Mouse (Mus musculus) granulocyte monocyte progenitor cell, adult 5-6 weeks (primary cell): ENCODE measurements at regions not wholly inside any gene's neighbourhood (a gene's known extent, or its start where the extent isn't known, plus 50 kb on each side); places are given as distances from the start of the nearest gene placed in this dataset.

Source experiments
- ATAC-seq: replicated peaks from 2 replicates; pipeline ENCODE4 v1.8.0; 2016; ENCODE audit warnings: mild to moderate bottlenecking, moderate TSS enrichment, inconsistent platforms; ENCODE audit not compliant: poor library complexity, severe bottlenecking

DNA sequence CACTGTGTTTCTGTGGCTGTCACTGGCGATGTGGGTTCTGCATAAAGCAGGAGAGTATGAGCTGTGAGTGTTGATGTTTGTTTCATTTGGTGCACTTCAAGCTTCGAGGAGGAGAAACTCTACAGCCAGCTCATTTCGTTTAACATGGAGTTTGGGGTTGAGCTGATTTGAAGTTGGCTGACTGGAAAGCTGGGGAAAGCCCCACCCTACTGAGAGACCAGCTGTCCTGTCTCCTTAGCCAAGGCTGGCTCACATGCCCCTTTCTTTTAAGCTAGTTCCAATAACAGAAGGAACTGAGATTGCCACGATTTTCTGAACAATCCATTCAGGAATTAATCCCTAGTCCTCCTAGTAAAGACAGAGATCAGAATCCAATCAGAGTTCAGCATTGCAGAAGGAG is 157.6 kb upstream of the Cox10 start:
- no peak for ATAC-seq

DNA sequence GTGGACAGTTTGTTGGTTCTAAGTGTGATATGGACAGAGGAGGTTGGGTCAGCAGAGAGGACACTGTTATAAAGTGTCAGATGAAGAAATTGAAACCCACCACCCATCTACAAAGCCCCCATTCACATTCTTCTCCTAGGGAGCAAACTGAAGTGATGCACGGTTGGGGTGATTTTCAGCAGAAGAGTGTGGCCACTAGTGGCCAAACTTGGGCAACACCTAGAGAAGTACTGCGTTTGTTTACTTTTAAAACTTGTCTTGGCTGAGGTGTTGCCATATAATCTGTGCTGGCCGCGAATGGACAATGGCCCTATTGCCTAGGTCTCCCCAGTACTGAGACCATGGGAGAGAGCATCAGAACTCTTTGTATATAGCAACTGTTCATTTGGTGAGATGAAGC is 150.8 kb upstream of the Cox10 start:
- no peak for ATAC-seq

GRCm38 (mm10) chr11:64220888-64221287 is 141.6 kb upstream of the Cox10 start:
- ATAC-seq = no peak

DNA sequence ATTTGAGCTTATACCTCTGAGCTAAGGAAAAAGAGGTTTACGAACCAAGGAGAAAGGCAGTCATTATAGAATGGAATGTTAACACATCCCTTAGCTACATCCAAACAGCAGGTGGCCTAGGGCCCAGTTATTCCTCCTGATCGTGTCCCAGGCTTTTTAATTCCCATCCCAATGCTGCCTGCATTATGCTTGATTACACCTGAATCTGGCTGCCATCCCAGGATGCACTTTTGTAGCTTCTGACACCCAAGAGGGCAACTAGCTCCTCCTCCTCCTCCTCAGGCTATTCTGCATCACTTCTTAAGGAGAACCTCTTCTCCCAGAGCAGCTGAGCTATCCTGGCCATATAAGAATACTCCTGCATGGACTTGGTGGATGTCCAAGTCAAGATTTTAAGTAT is 137.9 kb upstream of the Cox10 start:
- ATAC-seq = no peak

DNA sequence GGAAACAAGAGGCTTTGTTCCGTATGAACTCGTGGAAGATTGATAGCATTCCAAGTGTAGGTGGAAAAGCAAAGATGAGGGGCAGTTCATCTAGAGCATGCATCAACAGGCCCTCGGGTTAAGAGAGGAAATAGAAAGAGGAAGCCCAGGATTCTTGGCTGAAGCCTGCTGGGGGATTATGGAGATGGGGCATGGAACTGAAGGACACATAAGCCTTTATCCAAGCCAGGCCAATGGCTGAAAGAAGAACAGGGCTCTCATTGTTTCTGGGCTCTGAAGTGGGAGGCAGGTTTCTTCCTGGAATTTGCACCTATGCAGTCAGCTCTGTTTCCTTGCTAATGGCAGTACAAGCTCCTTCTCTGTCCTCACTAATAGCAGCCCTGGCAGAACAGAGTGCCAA is 131.6 kb upstream of the Cox10 start:
- ATAC-seq = peak; percentile 44

DNA sequence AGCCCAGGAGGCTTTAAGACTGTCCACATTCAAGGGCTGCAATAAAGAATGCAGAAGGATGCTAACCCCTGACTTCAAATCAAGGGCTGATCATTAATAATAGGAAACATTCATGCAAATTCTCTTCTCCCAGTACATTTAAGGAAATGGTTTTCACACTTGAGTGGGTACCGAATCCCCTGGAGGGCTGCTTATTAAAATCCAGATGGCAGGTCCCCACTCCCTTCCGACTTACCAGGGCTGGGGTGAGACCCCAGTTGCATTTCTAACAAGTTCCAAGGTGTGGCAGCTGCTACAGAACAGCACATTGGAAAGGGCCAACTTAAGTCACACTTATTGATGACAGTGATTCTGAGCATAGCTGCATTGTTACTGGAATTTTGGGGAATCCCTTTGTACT is 129.0 kb upstream of the Cox10 start:
- ATAC-seq = no peak

- no peak for ATAC-seq
These were observed 128.1 kb upstream of the Cox10 start for GRCm38 (mm10) chr11:64207358-64207864.

- ATAC-seq = no peak
These were observed 126.9 kb upstream of the Cox10 start for GRCm38 (mm10) chr11:64206155-64206554.

- ATAC-seq = peak; percentile 75
These were observed 125.8 kb upstream of the Cox10 start for GRCm38 (mm10) chr11:64205069-64205468.

GRCm38 (mm10) chr11:64204305-64204704 is 125.0 kb upstream of the Cox10 start:
- peak; percentile 82 for ATAC-seq

GRCm38 (mm10) chr11:64200874-64201273 is 121.6 kb upstream of the Cox10 start:
- ATAC-seq = no peak

DNA sequence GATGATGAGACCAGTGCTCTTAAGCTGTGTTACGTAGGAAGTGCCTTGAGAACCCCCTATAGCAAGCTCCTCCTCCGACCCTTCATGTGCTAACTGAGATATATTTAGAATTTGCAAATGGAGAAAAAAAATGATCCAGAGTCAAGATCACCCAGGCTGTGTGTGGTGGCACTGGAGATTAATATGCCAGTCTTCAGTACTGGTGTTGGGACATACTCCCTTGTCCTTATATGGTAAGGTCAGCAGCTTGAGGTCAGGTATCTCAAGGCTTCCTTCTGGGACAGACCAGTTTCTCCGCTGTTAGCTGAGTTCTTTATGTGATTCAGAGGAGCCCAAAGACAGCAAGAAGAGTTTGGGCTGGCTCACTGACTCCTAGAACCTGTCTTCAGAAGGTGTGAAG is 116.0 kb upstream of the Cox10 start:
- peak; percentile 67 for ATAC-seq

GRCm38 (mm10) chr11:64188701-64189100 is 109.4 kb upstream of the Cox10 start:
- ATAC-seq = peak; percentile 23; the same call in 1 of the 2 replicates

GRCm38 (mm10) chr11:64187488-64188444 is 108.5 kb upstream of the Cox10 start:
- peak; percentile 59 for ATAC-seq

DNA sequence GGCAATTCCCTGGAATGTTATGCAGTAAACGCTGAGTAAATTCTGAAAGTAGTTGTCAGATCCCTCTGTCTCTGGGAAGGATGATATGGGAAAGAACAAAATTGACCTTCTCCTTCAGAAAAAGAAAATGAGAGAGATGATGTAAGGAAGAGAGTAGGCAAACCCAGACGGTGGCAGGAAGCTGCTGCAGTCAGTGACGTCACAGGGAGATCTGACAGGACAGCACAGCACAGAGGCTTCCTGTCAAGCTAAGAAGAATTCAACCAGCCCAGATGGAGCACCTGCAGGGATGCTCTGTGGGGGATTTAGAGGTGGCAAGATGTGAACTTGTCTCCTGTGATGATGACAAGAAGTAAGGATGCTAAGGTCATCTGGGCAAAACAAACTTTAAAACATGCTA is 107.7 kb upstream of the Cox10 start:
- ATAC-seq = 0 out of 2 replicates have a peak, but pooled peaks have one; percentile 14

DNA sequence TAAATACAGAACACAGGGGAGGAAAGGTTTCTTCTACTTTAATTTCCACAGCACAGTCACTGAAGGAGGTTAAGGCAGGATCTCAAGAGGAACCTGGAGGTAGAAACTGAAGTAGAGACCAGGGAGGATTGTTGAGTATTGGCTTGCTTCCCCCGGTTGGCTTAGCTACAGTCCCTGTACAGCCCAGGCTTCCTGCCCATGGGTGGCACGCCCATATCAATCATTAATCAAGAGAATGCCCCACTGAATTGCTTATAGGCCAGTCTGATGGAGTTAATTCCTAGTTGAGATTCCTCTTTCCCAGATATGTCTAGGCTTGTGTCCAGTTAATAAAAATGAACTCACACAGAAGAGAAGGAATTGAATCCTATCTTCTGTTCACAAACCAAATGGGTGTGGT is 107.3 kb upstream of the Cox10 start:
- no peak for ATAC-seq

GRCm38 (mm10) chr11:64180036-64180435 is 100.8 kb upstream of the Cox10 start:
- ATAC-seq = no peak

DNA sequence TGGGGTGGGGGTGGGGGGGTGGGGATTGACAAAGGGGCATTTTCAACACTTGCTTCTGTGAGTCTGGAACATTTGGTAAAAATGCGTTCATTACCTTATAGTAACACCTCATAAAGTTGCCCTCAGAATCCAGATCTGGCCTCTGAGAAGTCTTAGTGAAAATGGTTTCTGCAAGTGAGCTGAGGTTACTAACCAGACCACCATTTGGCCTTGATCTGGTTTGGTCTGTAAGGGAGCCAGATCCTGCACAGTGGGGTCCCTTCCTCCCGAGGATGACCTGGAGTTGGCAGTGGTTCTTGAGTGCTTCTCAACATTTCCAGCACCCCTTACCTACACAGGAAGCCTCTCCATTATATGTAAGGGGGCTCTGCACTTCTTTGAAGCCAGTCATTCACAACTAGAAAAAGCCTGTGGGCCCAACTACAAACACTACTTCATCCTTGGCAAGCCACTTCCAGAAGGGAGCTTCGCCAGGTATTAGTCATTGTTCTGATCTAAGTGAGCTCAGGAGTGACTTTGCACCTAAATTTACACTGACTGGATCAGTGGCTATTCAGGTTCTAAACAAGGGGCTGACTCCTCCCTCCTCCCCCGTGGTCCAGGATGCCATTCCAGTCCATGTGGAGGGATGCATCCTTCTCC is 94.3 kb upstream of the Cox10 start:
- no peak for ATAC-seq

- no peak for ATAC-seq
These were observed 93.7 kb upstream of the Cox10 start for GRCm38 (mm10) chr11:64172926-64173325.

GRCm38 (mm10) chr11:64168626-64169025 is 89.4 kb upstream of the Cox10 start:
- ATAC-seq = no peak

GRCm38 (mm10) chr11:64164796-64165195 is 85.5 kb upstream of the Cox10 start:
- no peak for ATAC-seq
